Mouse (Mus musculus) embryonic stem cell, embryonic (primary cell): ENCODE data around the gene Mex3d.

ENCODE experiments used
- CTCF ChIA-PET, 4 experiments: fragments of 300-600 bp in 2 of 4; fragments of 350-600 bp in 2 of 4; sonication (Branson Sonifier 250); formaldehyde crosslinking; loops; one replicate each; lab custom pipeline; 2022; ENCODE audit warnings: inconsistent platforms in 2 of 4; lab: Charles Lee
- POLR2A ChIA-PET, 4 experiments: fragments of 300-600 bp in 2 of 4; fragments of 350-600 bp in 2 of 4; sonication (Branson Sonifier 250); formaldehyde crosslinking; loops; one replicate each; lab custom pipeline; 2022; ENCODE audit warnings: antibody characterized with exemption in 4 of 4, inconsistent platforms in 1 of 4; lab: Charles Lee

The Mex3d gene

DNA sequence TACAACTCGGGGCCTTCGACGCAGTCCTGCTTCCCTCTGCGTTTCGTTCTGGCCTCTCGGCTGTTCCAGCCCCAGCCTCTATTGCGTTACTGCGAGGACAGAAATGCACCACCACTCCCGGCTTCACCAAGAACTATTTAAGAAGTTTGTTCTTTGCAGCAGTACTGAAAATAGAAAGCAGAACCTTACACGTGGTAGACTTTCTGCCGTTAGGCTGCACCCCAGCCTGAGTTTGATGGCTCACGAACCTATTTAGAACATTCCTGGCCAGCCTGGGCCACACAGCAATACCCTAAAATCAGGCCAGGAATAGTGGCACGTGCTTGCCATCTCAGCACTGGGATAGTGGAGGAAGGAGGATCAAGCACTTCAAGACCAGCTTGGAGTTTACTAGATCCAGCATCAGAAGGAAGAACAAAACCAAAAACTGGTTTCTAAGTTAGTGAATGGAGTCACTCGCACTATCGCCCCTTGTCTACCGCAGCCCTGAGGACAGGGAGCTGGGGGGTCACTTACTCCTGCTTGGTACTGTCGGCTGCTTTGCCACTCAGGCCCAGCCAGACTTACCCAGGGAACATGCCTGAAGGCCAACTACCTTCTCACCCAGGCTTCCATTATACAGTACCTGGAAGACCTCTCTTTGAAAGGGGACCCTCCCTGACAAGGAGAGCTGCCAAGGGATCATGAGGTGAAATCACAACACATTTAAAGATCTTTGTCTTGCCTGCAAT, 12.7 kb upstream of the Mex3d start:
- CTCF ChIA-PET, result interaction anchor here in 3 of 4 experiments (0.7 to 5.6 kb wide), 23 partner anchors 9 to 528 kb away, joined by 3 to 67 read pairs (median 4); partner anchors contain the start of gene Atp8b3 (in 1 of the 3)
- POLR2A ChIA-PET, result interaction anchor here (0.6 to 7.2 kb wide), 107 partner anchors 8 to 546 kb away, joined by 3 to 87 read pairs (median 4); partner anchors contain the start of genes Apc2 (in 3 of the 4), Atp8b3 (in 3 of the 4), Csnk1g2 (in 3 of the 4) and Pcsk4 (in 3 of the 4)

DNA sequence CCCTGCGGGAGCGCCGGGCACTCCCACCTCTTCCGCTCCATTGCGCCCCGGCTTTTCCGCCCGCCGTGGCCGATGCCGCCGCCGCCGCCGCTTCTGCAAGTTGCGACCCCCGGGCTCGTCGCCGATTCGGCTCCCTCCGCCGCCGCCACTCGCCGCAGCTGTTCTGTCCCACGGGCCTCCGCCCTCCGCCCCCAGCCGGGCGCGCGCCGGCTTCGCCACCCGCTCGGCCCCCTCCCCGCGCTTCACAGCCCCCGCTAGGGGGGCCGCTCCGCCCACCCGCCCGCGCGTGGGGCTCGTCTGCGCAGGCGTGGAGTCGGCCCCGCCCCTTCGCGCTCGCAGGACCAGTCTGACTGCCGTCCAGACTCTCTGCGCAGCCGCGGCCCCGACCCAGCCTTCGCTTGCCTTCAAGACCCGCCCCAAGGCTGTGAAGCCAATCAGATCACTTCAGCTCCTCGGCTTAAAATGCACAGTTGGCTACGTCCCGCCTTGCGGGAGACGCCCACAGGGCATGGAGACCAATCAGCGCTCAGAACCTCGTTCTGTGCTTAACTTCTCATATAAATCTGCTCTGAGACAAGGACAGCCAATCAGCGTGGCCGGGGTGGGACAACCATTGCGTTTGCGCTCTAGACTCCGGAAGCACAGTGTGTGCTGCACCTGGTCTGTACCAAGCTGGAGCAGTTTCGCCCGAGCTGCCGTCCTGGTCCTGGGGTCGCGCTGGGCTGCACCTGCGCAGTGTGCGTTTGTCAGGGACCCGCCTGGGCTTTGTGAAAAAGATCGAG, 11.9 kb upstream of the Mex3d start, which contains the start of gene Mbd3:
Gene Mbd3, minus strand, starts transcription at position 360 of the 782 bp plus-strand sequence.
- CTCF ChIA-PET, result interaction anchor here in 3 of 4 experiments (0.5 to 5.6 kb wide), 30 partner anchors 17 to 1018 kb away, joined by 3 to 67 read pairs (median 3); partner anchors contain the start of genes Atp8b3 (in 1 of the 3) and Mum1 (in 1 of the 3)
- POLR2A ChIA-PET, result interaction anchor here (0.5 to 7.2 kb wide), 119 partner anchors 8 to 777 kb away, joined by 3 to 87 read pairs (median 4); partner anchors contain the start of genes Apc2 (in 3 of the 4), Atp8b3 (in 3 of the 4), Csnk1g2 (in 3 of the 4) and Pcsk4 (in 3 of the 4)

DNA sequence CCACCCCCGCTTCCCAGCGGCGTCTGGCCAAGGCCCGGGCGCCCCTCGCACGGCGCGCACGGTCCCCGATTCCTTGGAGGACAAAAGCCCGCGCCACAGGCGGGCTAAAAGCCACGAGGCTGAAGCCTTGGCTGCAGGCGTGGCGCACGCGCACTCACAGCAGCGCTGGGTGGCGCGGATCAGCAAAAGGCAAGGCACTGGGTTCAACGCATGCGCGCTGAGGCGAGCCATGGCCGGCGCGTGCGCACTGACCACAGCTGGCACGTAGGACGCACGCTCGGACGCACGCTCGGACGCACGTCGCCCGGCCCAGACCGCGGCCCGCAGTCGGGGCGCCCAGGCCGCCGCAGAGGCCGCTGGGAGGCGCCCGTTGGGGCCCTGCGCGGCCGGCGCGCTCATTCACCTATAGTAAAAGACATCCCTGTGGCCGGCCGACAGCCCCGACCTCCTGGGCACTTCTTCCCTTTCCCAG, 11.3 kb upstream of the Mex3d start:
- ChIA-PET CTCF (interaction anchor here in 2 of 4 experiments (0.5 to 5.6 kb wide), 24 partner anchors 16 to 1018 kb away, joined by 3 to 67 read pairs (median 3); partner anchors contain the start of genes Atp8b3 (in 1 of the 2) and Mum1 (in 1 of the 2)), POLR2A (interaction anchor here (0.6 to 7.2 kb wide), 100 partner anchors 8 to 778 kb away, joined by 3 to 87 read pairs (median 4); partner anchors contain the start of genes Atp8b3 (in 3 of the 4), Apc2 (in 2 of the 4), Csnk1g2 (in 2 of the 4) and Dazap1 (in 2 of the 4))

DNA sequence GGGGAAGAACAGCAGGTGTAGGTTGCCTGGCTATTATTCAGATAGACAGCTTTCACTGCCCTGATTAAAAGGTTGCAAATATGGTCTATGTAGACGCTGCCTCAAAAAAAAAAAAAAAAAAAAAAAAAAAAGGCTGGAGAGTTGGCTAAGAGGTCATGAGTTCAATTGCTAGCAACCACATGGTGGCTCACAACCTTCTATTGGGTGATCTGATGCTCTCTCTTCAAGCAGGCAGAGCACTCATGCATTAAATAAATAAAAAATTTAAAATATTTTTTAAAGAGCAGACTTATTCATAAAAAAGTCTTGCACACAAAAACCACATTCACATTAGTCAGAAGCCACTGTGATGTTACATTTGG, 10.7 kb upstream of the Mex3d start:
- ChIA-PET POLR2A (interaction anchor here in 3 of 4 experiments (0.5 to 7.2 kb wide), 28 partner anchors 8 to 954 kb away, joined by 3 to 87 read pairs (median 7); partner anchors contain the start of genes Mex3d (in 2 of the 3), Rps15 (in 2 of the 3), Uqcr11 (in 2 of the 3) and Abhd17a (in 1 of the 3)), CTCF (interaction anchor here in 2 of 4 experiments (0.7 to 5.6 kb wide), 4 partner anchors 15 to 111 kb away, joined by 3 to 67 read pairs (median 8); no protein-coding TSS in a partner anchor)

DNA sequence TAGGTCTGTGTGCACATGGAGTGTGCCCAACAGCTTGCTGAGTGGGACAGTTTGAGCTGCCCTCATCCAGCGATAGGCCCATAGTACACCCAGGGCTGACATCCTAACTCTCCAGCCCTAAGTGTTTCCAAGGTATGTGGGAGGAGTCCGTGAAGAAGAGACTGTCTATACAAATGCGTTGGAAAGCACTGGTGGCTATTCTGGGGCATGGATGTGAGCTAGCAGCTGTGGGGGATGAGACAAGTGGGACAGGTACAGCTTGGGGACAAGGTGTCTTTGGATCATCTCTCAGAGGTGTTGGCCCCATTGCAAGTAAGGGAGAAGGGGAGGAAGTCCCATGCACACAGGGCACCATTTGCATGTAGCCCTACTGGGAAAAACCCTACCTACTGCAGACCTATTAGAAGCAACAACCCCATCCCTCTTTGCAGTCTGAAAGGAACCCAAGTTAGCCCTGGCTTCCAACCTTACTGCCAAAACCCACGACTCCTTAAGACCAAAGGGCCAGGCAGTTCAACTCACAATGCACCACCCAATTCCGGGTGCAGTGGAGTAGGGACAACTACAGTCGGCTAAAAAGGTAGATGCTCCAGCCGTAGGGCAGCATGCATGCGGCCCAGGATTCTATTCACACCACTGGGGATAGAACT, 10.2 kb upstream of the Mex3d start:
- POLR2A ChIA-PET, result interaction anchor here (0.5 to 7.2 kb wide), 29 partner anchors 8 to 955 kb away, joined by 3 to 87 read pairs (median 4); partner anchors contain the start of genes Mex3d (in 2 of the 4), Pcsk4 (in 2 of the 4), Reep6 (in 2 of the 4) and Uqcr11 (in 2 of the 4)
- CTCF ChIA-PET, result interaction anchor here in 3 of 4 experiments (0.7 to 2.4 kb wide), 4 partner anchors 13 to 108 kb away, joined by 3 to 6 read pairs (median 4); no protein-coding TSS in a partner anchor

DNA sequence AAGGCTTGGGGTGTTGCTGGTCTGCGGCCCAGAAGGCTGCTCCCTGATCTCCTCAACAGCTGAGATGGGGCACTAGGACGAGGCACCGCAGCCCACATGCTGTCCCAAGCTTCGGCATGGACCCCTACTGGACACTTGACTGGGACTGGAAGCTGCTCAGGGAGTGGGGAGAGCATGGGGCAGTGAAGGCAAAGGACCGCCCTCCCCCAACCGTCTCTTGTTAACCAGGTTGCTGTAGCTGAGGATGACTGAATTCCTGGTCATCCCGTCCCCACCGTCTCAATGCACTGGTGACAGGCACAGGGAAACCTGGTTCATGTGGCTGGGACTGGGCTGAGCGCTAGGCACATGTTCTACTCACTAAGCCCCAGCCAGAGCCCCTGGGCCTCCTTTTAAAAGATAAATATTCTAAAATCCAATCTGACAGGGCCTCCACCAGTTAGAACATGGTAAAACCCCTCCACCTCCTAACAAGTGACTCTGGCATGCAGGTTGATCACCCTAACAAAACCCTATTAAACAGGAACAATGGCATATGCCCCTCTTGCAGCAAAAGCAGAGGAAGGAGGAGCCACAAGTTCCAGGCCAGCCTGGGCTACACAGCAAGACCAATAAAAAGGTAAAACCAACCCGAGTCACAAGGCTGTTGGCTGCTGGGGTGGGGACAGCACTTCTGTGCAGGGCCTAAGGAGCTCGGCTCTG, 9.5 kb upstream of the Mex3d start:
- CTCF ChIA-PET, result interaction anchor here in 2 of 4 experiments (0.8 to 2.4 kb wide), 4 partner anchors 12 to 160 kb away, joined by 3 to 6 read pairs (median 4); no protein-coding TSS in a partner anchor
- POLR2A ChIA-PET, result interaction anchor here (0.5 to 7.2 kb wide), 31 partner anchors 8 to 280 kb away, joined by 3 to 87 read pairs (median 4); partner anchors contain the start of genes Mex3d (in 2 of the 4), Pcsk4 (in 2 of the 4), Reep6 (in 2 of the 4) and Rps15 (in 2 of the 4)

DNA sequence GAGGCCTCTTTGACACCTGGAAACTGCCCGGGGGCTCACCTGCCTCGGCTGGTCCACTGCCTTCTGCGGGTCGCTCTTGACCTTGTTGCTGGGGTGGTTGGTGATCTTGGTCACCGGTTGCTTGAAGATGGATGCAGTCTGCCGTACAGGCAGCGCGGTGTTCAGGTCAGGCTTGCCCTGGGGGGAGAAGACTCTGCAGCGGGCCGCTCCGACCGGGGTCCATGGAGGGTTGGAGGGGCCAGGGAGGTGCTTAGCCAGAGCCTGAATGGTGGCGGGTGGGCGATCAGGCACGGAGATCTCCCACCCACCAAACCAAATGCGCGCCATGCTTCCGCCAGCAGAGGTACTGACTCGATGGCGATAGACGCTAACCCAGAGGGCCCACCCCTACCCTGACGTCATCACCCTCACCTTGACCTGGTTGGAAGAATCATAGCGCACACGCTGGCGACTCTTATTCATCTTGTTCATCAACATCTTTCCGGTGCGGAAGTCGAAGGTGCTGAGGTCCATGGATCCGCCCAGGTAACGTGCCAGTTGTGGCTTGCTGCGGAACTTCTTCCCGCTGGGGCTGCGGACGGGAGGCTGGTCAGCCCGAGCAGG, 7.7 kb upstream of the Mex3d start:
- CTCF ChIA-PET, result interaction anchor here in 3 of 4 experiments (0.6 to 2.4 kb wide), 7 partner anchors 11 to 111 kb away, joined by 3 to 6 read pairs (median 4); no protein-coding TSS in a partner anchor
- POLR2A ChIA-PET, result interaction anchor here in 3 of 4 experiments (0.6 to 7.2 kb wide), 8 partner anchors 8 to 281 kb away, joined by 3 to 87 read pairs (median 3); partner anchors contain the start of genes Mex3d (in 1 of the 3) and Rexo1 (in 1 of the 3)

DNA sequence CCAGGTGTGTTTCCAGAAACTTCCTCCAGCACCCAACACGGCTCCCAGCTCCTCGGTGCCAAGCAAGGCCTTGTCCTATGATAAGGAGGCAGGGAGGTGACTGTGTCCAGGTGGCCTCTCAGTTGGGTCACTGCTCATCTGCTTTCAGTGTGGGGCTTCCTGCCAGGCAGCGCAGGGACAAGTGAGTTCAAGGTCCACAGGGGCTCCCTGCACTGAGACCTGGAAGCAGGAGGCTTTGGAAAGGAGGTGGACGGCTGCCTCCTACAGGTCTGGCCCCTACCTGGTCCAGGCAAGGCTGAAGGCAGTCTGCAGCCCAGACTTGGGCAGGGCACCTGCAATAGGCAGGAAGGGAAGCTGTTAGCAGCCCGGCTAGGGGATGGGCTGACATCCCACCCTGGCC, 5.2 kb upstream of the Mex3d start:
- ChIA-PET POLR2A (interaction anchor here in 3 of 4 experiments (0.7 to 2.6 kb wide), 10 partner anchors 11 to 552 kb away, joined by 3 to 7 read pairs (median 3); partner anchors contain the start of genes 1600002K03Rik (in 1 of the 3), Abhd17a (in 1 of the 3), Rexo1 (in 1 of the 3) and Uqcr11 (in 1 of the 3)), CTCF (interaction anchor here in 2 of 4 experiments (0.8 to 2.6 kb wide), 8 partner anchors 8 to 174 kb away, joined by 3 to 11 read pairs (median 4); no protein-coding TSS in a partner anchor)

DNA sequence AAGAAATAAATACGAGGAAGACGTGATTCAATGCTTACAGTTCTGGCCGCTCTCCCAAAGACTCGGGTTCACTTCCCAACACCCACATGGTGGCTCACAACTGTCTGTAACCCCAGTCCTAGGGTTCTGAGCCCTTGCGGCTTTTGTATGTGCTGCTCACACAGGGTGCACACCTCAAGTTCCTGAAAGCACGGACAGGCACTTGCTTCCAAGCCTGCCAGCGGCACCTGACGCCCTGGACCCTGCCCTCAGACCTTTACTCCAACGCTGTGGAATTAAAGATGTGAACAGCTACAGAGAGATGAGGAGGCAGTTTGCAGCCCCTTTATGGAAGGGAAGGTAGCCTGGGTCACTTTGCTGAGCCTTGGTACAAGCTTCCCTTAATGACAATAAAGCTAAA, 3.2 kb upstream of the Mex3d start:
- ChIA-PET CTCF (interaction anchor here in 1 of 4 experiments (0.7 kb wide), 1 partner anchor 13 kb away, joined by 3 read pairs; no protein-coding TSS in a partner anchor), POLR2A (interaction anchor here in 2 of 4 experiments (0.5 to 1.4 kb wide), 5 partner anchors 9 to 123 kb away, joined by 3 to 5 read pairs (median 3); partner anchors contain the start of gene Mbd3 (in 1 of the 2))

DNA sequence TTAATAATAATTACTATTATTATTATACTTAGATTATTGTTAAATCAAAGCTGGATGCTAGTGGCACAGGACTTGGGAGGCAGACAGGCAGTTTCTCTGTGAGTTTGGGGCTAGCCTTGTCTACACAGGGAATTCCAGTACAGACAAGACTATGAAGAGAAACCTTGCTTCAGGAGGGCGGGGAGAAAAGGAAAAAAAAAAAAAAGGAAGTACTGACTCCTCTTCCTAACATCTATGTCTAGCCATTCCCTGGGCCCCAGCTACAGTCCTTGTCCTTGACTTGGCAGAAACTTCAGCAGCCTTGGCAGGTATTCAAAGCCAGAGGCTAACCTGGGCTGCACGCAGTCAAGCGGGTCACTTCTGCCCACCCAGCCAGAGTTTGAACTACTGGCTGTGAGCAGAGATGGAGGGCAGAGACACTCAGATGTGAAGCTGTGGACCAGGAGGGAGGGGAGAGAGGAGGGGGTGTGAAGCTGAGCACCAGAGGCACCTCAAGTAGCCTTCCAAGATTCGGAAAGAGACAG, 1.8 kb upstream of the Mex3d start:
- ChIA-PET CTCF (interaction anchor here in 2 of 4 experiments (0.6 to 1.7 kb wide), 3 partner anchors 14 to 502 kb away, joined by 3 to 7 read pairs (median 6); partner anchors contain the start of gene Apc2 (in 1 of the 2)), POLR2A (interaction anchor here (0.5 to 7.6 kb wide), 11 partner anchors 9 to 439 kb away, joined by 3 to 87 read pairs (median 5); partner anchors contain the start of genes Mbd3 (in 2 of the 4), Pcsk4 (in 1 of the 4), Reep6 (in 1 of the 4) and Rexo1 (in 1 of the 4))

DNA sequence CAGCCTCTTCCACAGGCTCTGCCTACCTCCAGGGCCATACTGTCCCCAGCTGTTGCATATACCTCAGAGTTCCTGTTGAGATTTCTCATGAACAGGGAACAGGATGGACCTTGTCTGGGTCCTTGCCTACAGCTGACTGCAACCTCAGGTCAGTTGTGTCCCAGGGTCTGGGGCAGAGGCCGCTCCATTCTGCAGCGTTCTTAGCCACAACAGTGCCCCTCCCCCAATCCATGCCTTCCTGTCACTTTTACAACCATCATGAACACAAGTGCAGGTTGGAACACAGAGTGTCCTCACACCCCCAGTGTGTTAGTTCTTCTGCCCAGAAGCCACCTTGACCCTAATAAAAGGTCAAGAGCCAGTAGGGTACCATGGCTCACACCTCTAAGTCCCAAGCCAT, 1.3 kb upstream of the Mex3d start:
- ChIA-PET CTCF (interaction anchor here in 1 of 4 experiments (0.6 to 1.7 kb wide), 4 partner anchors 10 to 501 kb away, joined by 3 to 7 read pairs (median 4); no protein-coding TSS in a partner anchor), POLR2A (interaction anchor here in 3 of 4 experiments (1.0 to 7.6 kb wide), 13 partner anchors 8 to 221 kb away, joined by 3 to 87 read pairs (median 5); partner anchors contain the start of genes Mbd3 (in 2 of the 3), Dazap1 (in 1 of the 3), Pcsk4 (in 1 of the 3) and Reep6 (in 1 of the 3))

DNA sequence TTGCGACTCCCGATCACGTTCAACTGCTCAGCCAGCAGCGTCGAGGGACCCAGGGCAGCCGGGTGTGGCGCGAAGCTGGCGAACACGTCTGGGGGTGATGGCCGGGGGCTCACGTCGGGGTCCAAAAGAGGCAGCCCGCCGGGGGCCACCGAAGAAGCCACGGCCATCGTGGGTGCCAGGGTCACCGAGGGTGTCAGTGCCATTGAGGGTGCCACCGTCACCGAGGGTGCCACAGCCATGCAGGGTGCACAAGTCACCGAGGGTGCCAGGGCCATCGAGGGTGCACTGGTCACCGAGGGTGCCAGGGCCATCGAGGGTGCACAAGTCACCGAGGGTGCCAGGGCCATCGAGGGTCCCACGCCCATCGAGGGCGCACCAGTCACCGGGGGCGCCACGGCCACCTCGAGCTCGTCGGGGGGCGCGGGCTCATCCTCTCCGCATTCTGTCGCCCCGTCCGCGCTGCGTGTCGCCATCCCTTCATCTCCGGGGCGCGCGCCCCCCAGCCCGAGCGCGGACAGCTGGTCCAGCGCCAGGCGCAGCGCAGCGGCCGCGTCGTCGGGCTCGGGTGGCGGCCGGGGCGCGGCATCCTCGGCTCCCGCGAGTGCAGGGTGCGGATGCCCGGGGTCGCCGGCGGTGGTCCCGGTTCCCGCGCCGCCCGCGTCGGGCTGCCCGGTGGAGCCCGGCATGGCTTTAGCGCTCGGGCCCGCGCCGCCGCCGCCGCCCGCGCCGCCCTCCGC, 556 bp downstream of the Mex3d start:
- ChIA-PET CTCF (interaction anchor here (0.6 to 4.1 kb wide), 19 partner anchors 9 to 288 kb away, joined by 3 to 41 read pairs (median 3); no protein-coding TSS in a partner anchor), POLR2A (interaction anchor here (0.6 to 7.6 kb wide), 30 partner anchors 8 to 329 kb away, joined by 3 to 87 read pairs (median 5); partner anchors contain the start of genes Mbd3 (in 3 of the 4), Pcsk4 (in 1 of the 4), Reep6 (in 1 of the 4) and Rps15 (in 1 of the 4))
